Mouse (Mus musculus) layer of hippocampus, adult 11-12 months (tissue): ENCODE results near the gene Ahrr.

Source experiments
- DNase-seq: peaks from one replicate; pipeline ENCODE4 v3.0.0; 2022; ENCODE audit warnings: low spot score

Gene Ahrr

DNA sequence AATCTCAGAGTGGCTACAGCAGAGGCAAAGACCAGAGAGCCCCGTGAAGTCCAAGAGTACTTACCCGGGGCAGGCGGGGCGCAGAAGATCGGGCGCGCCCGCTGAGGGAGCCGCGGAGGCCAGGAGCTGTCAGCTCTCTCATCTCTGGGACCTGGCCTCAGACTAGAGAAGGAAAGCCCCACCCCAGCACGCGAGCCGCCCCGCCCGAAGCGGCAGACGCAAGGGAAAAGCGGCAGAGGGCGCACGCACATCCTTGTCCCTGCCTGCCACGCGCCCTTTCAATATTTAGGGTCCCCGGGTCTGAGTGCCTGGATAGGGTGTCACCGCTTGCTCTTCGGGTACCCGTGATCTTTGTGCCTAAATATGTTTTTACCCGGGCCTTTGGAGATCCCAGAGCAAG lies at the start of gene Ahrr:
Ahrr (minus strand) TSS at position 165 of the 400 bp plus-strand sequence.
- DNase-seq: no peak

DNA sequence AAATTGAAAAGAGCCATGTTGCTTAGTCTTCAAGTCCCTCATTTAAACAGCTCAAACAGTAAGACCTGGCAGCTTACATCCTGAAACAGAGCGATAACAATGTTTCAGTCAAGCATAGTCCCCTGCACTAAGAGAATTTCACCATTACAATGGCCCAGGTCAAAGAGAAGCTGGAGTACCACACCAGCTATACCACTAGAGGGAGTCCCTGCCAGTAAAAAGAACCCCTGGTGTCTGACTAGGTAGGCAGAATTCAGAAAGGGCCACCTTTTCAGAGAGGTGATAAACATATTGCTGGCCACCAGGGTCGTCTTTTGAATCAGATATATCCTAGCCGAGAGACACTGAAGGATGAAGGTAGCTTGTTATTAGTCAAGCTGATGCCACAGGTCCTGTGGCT lies 48.9 kb upstream of the Ahrr start:
- DNase-seq: peak; percentile 29

DNA sequence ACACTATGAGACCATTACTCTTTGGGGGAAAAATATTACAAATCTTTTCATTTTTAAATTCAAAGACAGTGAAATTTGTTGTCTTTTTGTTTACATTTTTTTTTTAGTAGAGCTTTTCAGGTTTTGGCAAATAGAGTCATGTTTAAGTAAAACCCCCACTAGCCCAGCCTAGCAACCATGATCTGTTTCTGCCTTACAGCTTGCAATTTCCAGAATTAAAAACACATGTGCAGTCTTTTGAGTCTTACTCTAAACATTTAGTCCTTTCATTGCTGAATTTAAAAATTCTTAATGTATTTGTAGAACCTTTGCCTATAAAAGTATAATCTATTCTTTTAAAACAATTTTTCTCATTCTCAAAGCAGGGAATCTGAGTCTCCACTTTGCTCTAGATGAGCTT lies 37.2 kb upstream of the Ahrr start:
- DNase-seq: no peak

DNA sequence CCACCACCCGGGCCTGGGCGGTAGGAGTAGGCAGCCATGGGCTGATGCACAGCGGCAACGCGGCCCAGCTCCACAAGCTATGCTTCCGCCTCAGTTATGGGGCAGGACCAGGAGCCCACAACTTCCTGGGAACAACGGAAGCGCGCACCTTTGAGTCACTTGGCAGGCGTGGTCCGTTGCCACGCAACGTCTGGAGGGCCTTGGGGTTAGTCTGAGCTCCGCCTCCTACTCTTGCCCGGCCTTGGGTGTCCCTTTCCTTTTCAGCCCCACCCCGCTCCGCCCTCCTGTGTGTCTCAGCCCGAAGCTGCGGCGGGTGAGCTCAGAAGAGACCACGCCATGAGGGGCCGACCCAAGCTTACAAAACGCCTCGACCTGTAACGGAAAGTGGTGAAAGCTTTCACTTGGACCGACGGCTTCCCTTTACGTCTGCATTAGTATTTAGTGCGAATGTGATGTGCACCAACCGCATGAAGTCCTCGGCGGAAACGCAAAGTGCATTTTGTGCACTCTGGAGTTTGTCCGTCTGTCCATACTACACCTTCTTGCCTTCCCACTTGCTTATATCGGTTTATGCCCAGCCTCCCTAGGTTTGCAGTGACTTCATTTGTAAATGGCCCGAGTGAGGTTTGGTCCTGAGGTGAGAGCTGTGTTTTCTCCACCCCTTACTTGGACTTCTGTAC lies 25.2 kb upstream of the Ahrr start, which contains the start of gene Pdcd6:
Pdcd6 (minus strand) TSS at position 411 of the 680 bp plus-strand sequence.
- DNase-seq: peak; percentile 91

DNA sequence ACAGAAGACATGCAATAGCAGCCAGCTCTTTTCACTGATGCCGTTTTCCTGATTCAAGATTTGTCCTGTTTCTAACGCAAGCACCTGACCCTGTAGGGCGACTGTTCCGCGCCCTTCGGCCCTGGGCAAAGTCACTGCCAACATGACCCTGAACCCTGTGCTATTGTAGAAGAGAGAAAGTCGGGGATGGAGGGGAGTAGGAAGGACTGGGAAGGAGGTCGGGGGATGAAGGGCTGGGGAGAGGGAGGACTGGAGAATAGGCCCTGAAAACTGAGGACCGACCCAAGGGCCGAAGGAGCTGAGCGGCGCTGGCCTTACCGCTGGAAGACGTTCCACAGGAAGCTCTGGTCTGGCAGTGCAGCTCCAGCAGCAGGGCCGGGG lies 24.6 kb upstream of the Ahrr start:
- DNase-seq: no peak

DNA sequence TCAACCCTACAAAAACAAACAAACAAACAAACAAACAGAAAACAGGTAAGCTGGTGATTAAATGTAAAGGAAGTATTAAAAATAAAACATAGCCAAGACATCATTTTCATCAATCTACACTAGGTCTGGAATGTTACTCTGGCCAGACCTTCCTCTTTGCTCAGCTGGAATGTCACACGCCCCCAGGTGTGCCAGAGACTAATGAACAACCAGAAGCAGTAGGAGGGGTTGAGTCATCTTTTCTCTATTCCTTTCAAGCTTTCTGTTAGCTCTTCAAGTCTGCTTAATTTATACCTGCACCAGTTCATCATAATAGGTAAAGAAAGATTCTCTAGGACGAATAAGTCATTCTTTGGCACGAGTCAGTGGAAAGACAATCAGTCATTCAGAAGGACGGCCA lies 24.3 kb upstream of the Ahrr start:
- no peak for DNase-seq

DNA sequence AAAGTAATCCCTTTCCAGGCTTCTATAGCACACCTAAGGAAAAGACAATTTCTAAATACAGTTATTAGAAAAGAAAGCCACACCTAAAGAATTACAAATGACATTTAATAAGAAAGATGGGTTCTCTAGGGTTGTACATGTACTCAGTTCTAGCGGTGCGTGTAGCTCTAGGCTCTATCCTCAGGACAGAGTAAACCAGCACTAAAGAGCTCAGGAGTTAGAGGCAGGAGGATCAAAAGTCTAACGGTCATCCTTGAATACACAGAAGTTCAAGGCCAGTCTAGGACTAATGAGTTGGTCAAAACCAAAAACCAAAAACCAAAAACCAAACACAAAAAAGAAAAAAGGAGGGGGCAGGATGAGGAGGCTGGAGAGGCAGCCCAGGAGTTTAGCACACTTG lies 22.5 kb upstream of the Ahrr start:
- DNase-seq: no peak

DNA sequence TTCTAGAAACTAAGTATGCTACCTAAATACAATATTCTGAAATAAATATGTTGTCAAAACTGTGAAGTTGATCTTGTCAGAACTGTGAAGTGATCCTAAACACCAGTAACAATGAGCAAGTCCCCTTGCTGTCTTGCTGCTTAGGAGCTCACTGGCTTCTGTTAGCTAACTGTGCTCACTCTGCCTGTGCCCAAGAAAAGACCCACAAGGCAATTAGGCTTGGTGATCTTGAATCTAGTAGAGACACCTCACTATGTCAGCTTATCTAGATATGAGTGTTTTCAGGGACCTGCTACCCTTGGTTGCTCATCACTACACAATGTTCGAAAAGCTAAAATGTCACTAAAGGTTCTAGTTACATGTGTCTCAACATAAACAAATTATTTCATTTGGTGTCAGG lies 13.6 kb upstream of the Ahrr start:
- DNase-seq: no peak

DNA sequence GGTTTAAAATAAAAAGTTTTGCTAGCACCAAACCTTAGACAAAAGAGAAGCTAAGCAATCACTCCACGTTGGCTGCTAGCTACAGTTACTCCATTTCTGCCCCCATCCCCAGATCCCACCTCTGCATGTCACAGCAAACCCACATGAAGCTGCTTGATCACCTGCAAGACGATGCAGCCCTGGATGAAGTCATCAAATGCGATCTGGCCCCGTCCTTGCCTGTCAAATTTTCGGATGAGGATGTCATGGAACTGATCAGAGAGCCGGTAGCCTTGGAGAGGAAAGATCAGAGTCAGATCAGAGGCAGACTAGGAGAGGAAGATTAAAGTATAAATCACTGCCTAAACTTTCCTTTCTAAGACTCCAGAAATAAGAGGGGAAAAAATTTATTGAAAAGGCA lies 13.2 kb upstream of the Ahrr start:
- DNase-seq: no peak

DNA sequence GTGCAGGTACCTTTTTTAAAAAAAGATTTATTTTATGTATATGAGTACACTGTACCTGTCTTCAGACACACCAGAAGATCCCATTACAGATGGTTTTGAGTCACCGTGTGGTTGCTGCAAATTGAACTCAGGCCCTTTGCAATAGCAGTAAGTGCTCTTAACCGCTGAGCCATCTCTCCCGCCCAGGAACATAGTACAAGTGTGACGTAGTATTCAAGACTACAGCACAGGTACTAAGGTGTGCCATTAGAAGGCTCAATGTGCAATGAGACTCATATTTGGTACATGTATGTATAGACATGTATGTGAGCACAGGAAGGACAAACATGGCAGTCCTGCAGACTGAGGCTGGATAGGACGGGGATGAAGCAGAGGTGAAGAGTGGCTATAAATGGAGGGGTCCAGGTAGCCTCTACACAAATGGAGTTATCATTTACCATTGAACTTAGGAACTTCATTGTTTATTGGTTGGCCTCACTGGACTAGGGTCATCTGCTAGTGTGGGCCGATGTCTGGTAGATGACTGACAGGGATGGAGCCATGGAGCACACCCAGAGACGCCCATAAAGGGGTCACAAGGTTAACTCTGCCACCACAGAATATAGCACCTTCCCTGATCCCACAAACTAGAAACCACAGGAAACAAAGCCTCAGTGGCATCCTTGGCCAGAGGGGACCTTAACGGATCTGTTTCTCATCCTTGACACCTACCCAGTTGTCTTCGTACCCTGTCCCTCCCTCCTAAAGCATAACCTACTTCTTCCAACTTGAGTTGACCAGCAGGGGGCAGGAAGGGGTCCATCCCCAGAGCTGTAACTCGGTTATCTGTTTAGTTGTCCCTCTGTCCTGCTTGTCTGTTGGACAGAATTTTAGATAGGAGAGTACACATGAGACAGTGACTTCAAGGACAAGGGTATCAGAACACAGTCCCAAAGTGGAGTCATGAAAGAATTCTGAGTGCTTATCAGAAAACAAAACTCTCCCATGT lies 10.2 kb upstream of the Ahrr start:
- no peak for DNase-seq

DNA sequence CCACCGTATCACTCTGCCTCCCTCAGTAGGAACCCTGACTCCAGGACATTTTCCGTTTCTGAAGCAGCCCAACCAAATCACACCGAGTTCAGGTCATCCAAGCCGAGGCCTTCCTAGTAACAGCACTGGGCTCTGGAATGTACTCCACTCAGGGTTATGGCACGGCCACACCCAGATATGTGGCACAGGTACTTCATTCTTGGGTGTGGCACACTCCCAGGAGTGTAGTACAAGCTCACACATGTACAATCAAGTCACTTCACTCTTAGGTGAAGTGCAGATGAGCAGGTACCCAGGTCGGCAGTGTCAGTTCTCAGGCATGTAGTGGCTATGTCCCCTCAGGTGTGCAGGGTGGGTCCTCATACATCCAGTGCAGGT lies 9.5 kb upstream of the Ahrr start:
- no peak for DNase-seq

GRCm38 (mm10) chr13:74300925-74301606 lies 8.9 kb upstream of the Ahrr start:
- peak; percentile 78 for DNase-seq

- DNase-seq: no peak
Measured at GRCm38 (mm10) chr13:74296376-74296775, 4.2 kb upstream of the Ahrr start.

GRCm38 (mm10) chr13:74289646-74290045 lies 2.5 kb downstream of the Ahrr start:
- no peak for DNase-seq

DNA sequence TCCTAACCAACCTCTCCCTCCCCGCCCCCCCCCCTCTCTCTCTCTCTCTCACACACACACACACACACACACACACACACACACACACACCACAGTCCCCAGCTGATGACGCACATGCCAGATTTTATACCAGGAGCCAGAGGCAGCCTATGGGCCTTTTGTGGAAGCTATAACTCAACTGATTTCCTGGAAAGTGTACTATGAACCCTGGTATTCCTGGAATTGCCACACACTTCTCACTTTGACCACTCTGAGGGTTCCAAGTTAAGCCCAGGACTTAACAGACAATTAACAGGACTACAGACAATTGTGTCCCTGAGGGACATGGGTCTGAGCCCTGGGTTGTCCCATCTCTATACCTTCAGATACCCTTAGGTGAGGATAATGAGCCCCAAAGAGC lies 9.8 kb downstream of the Ahrr start:
- DNase-seq: no peak

GRCm38 (mm10) chr13:74275726-74276125 lies 16.4 kb downstream of the Ahrr start:
- no peak for DNase-seq

DNA sequence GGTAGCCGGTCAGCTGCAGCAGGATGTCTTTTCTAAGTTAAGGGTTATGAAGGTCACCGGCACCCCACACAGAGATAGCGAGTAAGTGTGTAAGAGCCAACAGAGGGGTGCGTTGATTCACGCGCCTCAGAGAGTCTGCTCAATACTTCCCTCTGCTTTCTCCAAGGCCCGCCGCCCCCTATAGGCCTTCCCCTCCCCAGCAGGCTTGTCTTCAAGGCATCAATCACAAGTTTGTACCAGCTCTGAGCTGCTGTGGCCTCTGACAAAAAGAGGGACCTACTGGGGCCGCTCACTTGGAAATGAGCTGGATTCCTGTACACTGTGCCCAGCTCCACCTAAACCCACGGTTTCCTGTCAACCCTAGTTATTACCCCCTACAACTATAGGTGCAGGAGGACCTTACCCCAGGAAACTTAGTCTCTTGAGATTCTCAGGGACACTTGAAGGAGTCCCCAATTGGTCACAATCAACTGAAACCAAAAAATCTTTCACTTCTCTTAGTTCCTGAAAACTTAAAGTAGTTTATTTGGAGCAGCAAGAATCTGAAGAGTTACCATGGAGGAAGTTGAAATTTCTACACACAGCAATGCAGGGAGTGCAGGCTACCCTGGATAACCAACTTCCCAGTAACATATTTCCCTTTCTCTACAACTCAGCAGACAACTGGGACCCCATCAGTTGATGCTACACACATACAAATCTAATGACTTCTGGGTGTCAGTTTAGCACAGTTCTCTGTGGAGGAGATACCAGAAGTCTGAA lies 31.7 kb downstream of the Ahrr start:
- peak; percentile 54 for DNase-seq

- DNase-seq: peak; percentile 25
Measured at GRCm38 (mm10) chr13:74259460-74260230, 32.5 kb downstream of the Ahrr start.

DNA sequence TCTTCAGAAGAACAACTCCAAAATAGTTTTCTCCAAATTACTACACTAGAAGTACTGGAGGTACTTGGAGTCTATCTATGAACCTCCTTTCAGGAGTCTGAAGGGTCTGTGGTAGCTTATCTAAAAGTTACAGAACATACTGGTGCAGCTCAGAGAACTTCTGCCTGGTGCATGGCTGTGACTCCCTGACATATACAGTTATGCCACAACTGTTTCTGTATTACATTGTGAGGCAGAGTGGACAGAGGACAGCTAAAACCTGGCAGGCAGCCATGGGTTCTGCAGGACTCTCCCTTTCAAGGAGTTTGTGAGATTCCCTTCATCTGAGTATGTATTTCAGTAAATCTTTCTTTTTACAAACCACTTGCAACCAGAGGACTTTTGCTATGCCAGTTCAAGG lies 45.6 kb downstream of the Ahrr start:
- DNase-seq: no peak

GRCm38 (mm10) chr13:74245899-74246231 lies 46.3 kb downstream of the Ahrr start:
- no peak for DNase-seq

DNA sequence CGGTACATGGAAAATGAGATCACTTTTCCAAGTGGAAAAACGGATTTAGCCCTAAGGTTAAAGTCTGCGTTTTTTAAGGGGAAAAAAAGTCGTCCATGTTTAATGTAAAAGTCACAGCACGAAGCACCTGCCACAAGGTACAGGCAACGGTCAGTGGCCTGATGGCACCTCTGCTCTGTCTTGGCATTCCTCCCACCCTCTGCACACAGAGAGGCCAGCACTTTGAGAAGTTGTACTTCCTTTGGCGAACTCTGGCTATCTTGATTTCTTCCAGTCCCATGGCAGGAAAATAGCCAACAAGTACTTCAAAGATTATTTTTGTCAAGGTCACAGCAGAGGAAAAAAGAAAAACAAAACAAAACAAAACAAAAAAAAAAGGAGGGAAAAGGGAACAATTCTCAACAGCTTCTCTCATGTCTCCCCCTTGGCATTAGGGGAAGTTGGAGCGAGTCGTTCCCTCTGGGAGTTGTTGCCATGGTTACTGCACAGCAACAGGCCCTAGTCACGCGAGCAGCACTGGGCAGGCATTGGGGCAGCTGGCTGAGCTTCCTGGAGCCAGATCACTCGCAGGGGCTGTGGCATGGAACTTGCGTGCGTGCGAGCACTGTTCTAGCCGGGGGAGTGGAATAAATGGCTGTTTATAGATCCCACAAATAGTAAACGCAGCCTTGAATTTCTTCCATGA lies 46.8 kb downstream of the Ahrr start:
- peak; percentile 63 for DNase-seq
